Mouse (Mus musculus): ENCODE measurements around the gene Hk1. TPM values are rescaled to one million over a fixed set of nuclear protein-coding genes. Genes with fewer than 3 reads are reported as not detected.

The Hk1 gene
- total and polyA plus RNA-seq, 3 experiments = 192 to 740 (median 441) TPM

GRCm38 (mm10) chr10:62329846-62330245 is 49.9 kb downstream of the Hk1 start:
- Histone ChIP-seq H3K36me3 (ENCODE audit: control insufficient read depth in 1 of 2, insufficient read depth in 2 of 2, low read length in 2 of 2) (peaks cover 0 to 34% of the 10 kb centered on the region in 2 experiments), H3K27me3 (ENCODE audit: control insufficient read depth in 1 of 2, insufficient read depth in 2 of 2, low read length in 2 of 2) (no peaks in the 10 kb centered on the region), H3K9ac (ENCODE audit: control insufficient read depth, low read depth, low read length, poor library complexity, severe bottlenecking) (no peak overlapping the region), H3K4me1 (ENCODE audit: control insufficient read depth in 1 of 2, insufficient read depth in 2 of 2, low read length in 2 of 2) (peaks cover 19 to 41% of the 10 kb centered on the region in 2 experiments), H3K27ac (ENCODE audit: control insufficient read depth, low read depth, low read length) (peak overlapping the region; percentile 98), H3K79me2 (ENCODE audit: control insufficient read depth, insufficient read depth, low read length, poor library complexity) (peaks cover 52% of the 10 kb centered on the region), H3K9me3 (replicated peaks; ENCODE audit: insufficient read depth, low read length) (no peaks in the 10 kb centered on the region), H3K4me3 (ENCODE audit: control insufficient read depth in 1 of 2, insufficient read depth in 1 of 2, low read depth in 2 of 2, low read length in 2 of 2) (no peak overlapping the region)
- DNase-seq (ENCODE audit: low read depth, low spot score) = peak; percentile 19
- no peak for TF ChIP-seq MAZ (IDR thresholded peaks at IDR 0.05; ENCODE audit: low read depth, low read length)
- TF ChIP-seq ETS1 (IDR thresholded peaks at IDR 0.05; ENCODE audit: low read depth, low read length) = no peak
- TF ChIP-seq POLR2AphosphoS2 (IDR thresholded peaks at IDR 0.05; ENCODE audit: low read length) = no peak
- no peak for TF ChIP-seq UBTF (IDR thresholded peaks at IDR 0.05; ENCODE audit: borderline replicate concordance, insufficient read depth, low read depth, low read length)
- TF ChIP-seq MAX (IDR thresholded peaks at IDR 0.05; ENCODE audit: low read length) = no peak
- TF ChIP-seq KAT2A (conservative IDR thresholded peaks at IDR 0.05; ENCODE audit: low read depth, low read length) = no peak
- no peak for TF ChIP-seq RCOR1 (IDR thresholded peaks at IDR 0.05; ENCODE audit: low read depth, low read length)
- TF ChIP-seq GATA1 (IDR thresholded peaks at IDR 0.05; ENCODE audit: low read depth, low read length) = no peak
- no peak for TF ChIP-seq MAFK (IDR thresholded peaks at IDR 0.05; ENCODE audit: borderline replicate concordance, low read depth, low read length)
- TF ChIP-seq CTCF (IDR thresholded peaks at IDR 0.05 in 2 of 3, conservative IDR thresholded peaks at IDR 0.05 in 1 of 3; ENCODE audit: control insufficient read depth in 1 of 3, insufficient read depth in 1 of 3, low read depth in 2 of 3, low read length in 3 of 3, poor library complexity in 1 of 3, severe bottlenecking in 1 of 3) = no peak
- TF ChIP-seq ZMIZ1 (IDR thresholded peaks at IDR 0.05; ENCODE audit: low read depth, low read length) = no peak
- TF ChIP-seq MXI1 (IDR thresholded peaks at IDR 0.05; ENCODE audit: low read depth, low read length) = no peak
- no peak for TF ChIP-seq HCFC1 (IDR thresholded peaks at IDR 0.05; ENCODE audit: low read depth, low read length)
- TF ChIP-seq JUND (IDR thresholded peaks at IDR 0.05; ENCODE audit: low read depth, low read length) = no peak
- TF ChIP-seq NELFE (IDR thresholded peaks at IDR 0.05; ENCODE audit: low read depth, low read length) = no peak
- no peak for TF ChIP-seq SMC3 (IDR thresholded peaks at IDR 0.05; ENCODE audit: low read depth, low read length)
- no peak for TF ChIP-seq NRF1 (IDR thresholded peaks at IDR 0.05; ENCODE audit: insufficient read depth, low read depth, low read length, poor library complexity, severe bottlenecking)
- TF ChIP-seq POLR2AphosphoS5 (IDR thresholded peaks at IDR 0.05; ENCODE audit: borderline replicate concordance, low read depth, low read length) = no peak
- no peak for TF ChIP-seq ZNF384 (IDR thresholded peaks at IDR 0.05; ENCODE audit: low read depth, low read length)
- TF ChIP-seq GABPA (IDR thresholded peaks at IDR 0.05; ENCODE audit: low read depth, low read length) = no peak

- H3K36me3 ChIP-seq (ENCODE audit: control insufficient read depth in 1 of 2, insufficient read depth in 2 of 2, low read length in 2 of 2) = peaks cover 0 to 35% of the 10 kb centered on the region in 2 experiments
- peak; percentile 76 for DNase-seq (ENCODE audit: low read depth, low spot score)
- H3K9ac ChIP-seq (ENCODE audit: control insufficient read depth, low read depth, low read length, poor library complexity, severe bottlenecking) = peak overlapping the region; percentile 64
- H3K9me3 ChIP-seq (replicated peaks; ENCODE audit: insufficient read depth, low read length) = no peaks in the 10 kb centered on the region
- no peak overlapping the region; a peak in 1 of 4 replicates for H3K4me3 ChIP-seq (ENCODE audit: control insufficient read depth in 1 of 2, insufficient read depth in 1 of 2, low read depth in 2 of 2, low read length in 2 of 2)
- H3K27ac ChIP-seq (ENCODE audit: control insufficient read depth, low read depth, low read length) = peak overlapping the region; percentile 98
- H3K27me3 ChIP-seq (ENCODE audit: control insufficient read depth in 1 of 2, insufficient read depth in 2 of 2, low read length in 2 of 2) = no peaks in the 10 kb centered on the region
- TF ChIP-seq EP300 (IDR thresholded peaks at IDR 0.05; ENCODE audit: low read depth in 1 of 2, low read length in 2 of 2) (no peak; a peak in 1 of 4 replicates), MAX (IDR thresholded peaks at IDR 0.05; ENCODE audit: low read length) (no peak), ZKSCAN1 (IDR thresholded peaks at IDR 0.05; ENCODE audit: low read depth, low read length) (no peak), NELFE (IDR thresholded peaks at IDR 0.05; ENCODE audit: low read depth, low read length) (no peak), ZMIZ1 (IDR thresholded peaks at IDR 0.05; ENCODE audit: low read depth, low read length) (no peak), ETS1 (IDR thresholded peaks at IDR 0.05; ENCODE audit: low read depth, low read length) (no peak), SMC3 (IDR thresholded peaks at IDR 0.05; ENCODE audit: low read depth, low read length) (peak; percentile 52), ZC3H11A (IDR thresholded peaks at IDR 0.05; ENCODE audit: low read depth, low read length) (peak; percentile 23; the same call in 1 of the 2 replicates), GATA1 (IDR thresholded peaks at IDR 0.05; ENCODE audit: low read depth, low read length) (peak; percentile 53; the same call in 1 of the 2 replicates), MYC (IDR thresholded peaks at IDR 0.05; ENCODE audit: low read depth, low read length) (no peak; the same call in 1 of the 2 replicates), CTCF (IDR thresholded peaks at IDR 0.05 in 2 of 3, conservative IDR thresholded peaks at IDR 0.05 in 1 of 3; ENCODE audit: control insufficient read depth in 1 of 3, insufficient read depth in 1 of 3, low read depth in 2 of 3, low read length in 3 of 3, poor library complexity in 1 of 3, severe bottlenecking in 1 of 3) (peak; percentile 37 to 77 (median 61)), ELF1 (IDR thresholded peaks at IDR 0.05; ENCODE audit: low read depth, low read length) (0 out of 2 replicates have a peak, but pooled peaks have one; percentile 6), RAD21 (IDR thresholded peaks at IDR 0.05; ENCODE audit: low read depth, low read length) (peak; percentile 60), CHD2 (IDR thresholded peaks at IDR 0.05; ENCODE audit: low read length) (no peak), E2F4 (IDR thresholded peaks at IDR 0.05; ENCODE audit: borderline replicate concordance, low read depth, low read length) (no peak)
- peaks cover 59% of the 10 kb centered on the region for H3K79me2 ChIP-seq (ENCODE audit: control insufficient read depth, insufficient read depth, low read length, poor library complexity)
- H3K4me1 ChIP-seq (ENCODE audit: control insufficient read depth in 1 of 2, insufficient read depth in 2 of 2, low read length in 2 of 2) = peaks cover 19 to 47% of the 10 kb centered on the region in 2 experiments
Observed at GRCm38 (mm10) chr10:62328886-62329412, 50.8 kb downstream of the Hk1 start.
